Mouse (Mus musculus): Measurements from ENCODE around the gene Iscu. TPM values are rescaled to one million over a fixed set of nuclear protein-coding genes. Genes with fewer than 3 reads are reported as not detected.

Iscu gene
- polyA plus RNA-seq, 1 experiment from 2014 or later: 109 TPM

DNA sequence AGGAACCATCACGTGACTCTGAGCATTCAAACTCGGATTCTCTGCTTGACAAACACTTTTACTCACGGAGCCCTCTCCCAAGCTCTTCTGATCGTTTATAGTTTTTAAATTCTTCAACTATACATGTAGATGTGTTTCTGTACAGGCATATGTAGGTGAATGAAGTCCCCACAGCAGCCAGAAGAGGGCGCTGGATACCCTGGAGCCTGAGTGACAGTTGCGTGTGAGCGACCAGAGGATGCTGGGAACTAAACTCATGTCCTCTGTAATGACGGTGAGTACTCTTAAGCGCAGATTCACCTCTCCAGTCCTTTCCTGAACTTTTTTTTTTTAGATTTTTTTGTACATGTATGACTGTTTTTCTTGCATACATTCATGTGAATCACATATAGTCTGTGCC, 41.1 kb downstream of the Iscu start:
- H3K4me1 ChIP-seq (ENCODE audit: insufficient read depth): peaks cover 11% of the 10 kb centered on the region; the same call in 1 of the 2 replicates
- 18% methylated on average over 9 of the region's 9 CpGs for WGBS (ENCODE audit: insufficient replicate concordance)
- no peak overlapping the region for H3K9ac ChIP-seq (replicated peaks)
- H3K27me3 ChIP-seq (ENCODE audit: insufficient read depth, low read length): no peaks in the 10 kb centered on the region
- no peak for ATAC-seq
- H3K36me3 ChIP-seq (replicated peaks; ENCODE audit: insufficient read depth, low read length): no peaks in the 10 kb centered on the region
- DNase-seq: peak; percentile 45
- H3K9me3 ChIP-seq (ENCODE audit: low read length): no peaks in the 10 kb centered on the region
- no peak overlapping the region for H3K4me2 ChIP-seq (ENCODE audit: low read depth, low read length)
- H3K27ac ChIP-seq (ENCODE audit: low read depth): no peak overlapping the region
- TF ChIP-seq CTCF (IDR thresholded peaks at IDR 0.05; ENCODE audit: low read depth): peak; percentile 59; the same call in 1 of the 2 replicates
- no peak for TF ChIP-seq EP300 (IDR thresholded peaks at IDR 0.05; ENCODE audit: low read depth)
- H3K4me3 ChIP-seq (ENCODE audit: low read depth, low read length): no peak overlapping the region

DNA sequence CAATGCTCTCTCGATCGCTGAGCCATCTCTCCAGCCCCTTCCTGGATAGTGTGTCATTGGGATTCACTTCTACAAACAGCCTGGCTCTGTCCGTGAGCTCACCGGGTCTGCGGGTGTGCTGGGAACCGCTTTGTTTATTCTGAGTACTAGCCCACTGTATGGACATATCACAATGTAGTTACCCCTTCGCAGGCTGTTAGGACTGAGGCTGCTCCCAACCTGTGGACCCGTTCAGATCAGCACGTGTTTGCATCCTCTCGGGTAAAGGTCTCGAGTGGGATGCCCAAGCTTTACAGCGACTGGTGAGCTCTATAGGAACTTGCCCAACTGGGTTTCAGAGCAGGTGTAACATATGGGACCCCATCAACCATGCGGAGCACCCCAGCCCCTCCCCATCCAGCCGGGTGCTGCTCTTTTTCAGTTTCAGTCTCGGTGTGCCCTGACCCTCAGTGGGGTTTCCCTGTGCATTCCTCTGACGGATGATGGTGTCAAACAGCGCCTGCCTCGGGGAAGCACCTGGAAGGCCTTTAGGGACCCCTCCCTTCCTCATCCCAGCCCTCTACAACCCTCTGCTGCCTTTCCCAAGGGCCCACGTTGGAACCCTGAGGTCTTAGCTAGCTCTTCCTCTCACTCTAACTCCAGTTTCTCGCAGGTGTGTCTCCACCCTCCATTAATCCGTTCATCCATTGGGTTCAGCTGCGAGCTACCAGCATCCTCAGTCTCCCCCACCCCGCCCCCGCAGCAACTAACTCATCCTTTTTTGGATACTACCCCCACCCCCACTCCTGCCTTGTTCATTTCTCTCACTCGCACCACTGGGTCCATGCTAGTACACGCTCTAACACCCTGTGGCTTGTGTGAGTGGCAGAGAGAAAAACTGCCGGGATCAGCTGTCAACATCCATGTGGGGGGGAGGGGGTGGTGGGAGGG, 41.8 kb downstream of the Iscu start:
- DNase-seq: no peak
- no peak overlapping the region for H3K9ac ChIP-seq (replicated peaks)
- WGBS (ENCODE audit: insufficient replicate concordance): 33% methylated on average over 27 of the region's 27 CpGs
- no peak overlapping the region for H3K4me3 ChIP-seq (ENCODE audit: low read depth, low read length)
- no peaks in the 10 kb centered on the region for H3K9me3 ChIP-seq (ENCODE audit: low read length)
- H3K4me2 ChIP-seq (ENCODE audit: low read depth, low read length): no peak overlapping the region
- H3K4me1 ChIP-seq (ENCODE audit: insufficient read depth): peaks cover 11% of the 10 kb centered on the region; the same call in 1 of the 2 replicates
- no peak overlapping the region for H3K27ac ChIP-seq (ENCODE audit: low read depth)
- no peak for TF ChIP-seq CTCF (IDR thresholded peaks at IDR 0.05; ENCODE audit: low read depth)
- no peak for TF ChIP-seq EP300 (IDR thresholded peaks at IDR 0.05; ENCODE audit: low read depth)
- no peaks in the 10 kb centered on the region for H3K27me3 ChIP-seq (ENCODE audit: insufficient read depth, low read length)
- ATAC-seq: peak; percentile 15; the same call in 1 of the 2 replicates
- no peaks in the 10 kb centered on the region for H3K36me3 ChIP-seq (replicated peaks; ENCODE audit: insufficient read depth, low read length)

DNA sequence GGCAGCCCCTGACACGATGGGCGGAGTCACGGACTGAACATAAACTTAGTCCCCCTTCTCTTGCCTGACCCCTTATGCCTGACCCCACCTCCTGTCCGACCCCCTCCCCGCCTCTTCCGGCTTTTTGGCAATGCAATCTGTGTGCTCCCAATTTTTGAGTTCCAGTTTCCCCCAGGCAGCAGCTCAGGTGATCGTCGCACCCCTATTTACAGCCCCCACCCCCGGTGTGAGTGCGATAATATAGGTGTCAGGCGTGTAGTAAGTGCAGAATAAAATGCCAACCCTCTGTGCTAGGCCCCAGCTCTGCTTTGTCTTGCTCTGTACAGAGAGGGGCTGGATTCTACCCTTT, 42.5 kb downstream of the Iscu start:
- H3K27ac ChIP-seq (ENCODE audit: low read depth): no peak overlapping the region
- no peak overlapping the region for H3K4me2 ChIP-seq (ENCODE audit: low read depth, low read length)
- no peaks in the 10 kb centered on the region for H3K27me3 ChIP-seq (ENCODE audit: insufficient read depth, low read length)
- TF ChIP-seq CTCF (IDR thresholded peaks at IDR 0.05; ENCODE audit: low read depth) (no peak), EP300 (IDR thresholded peaks at IDR 0.05; ENCODE audit: low read depth) (no peak)
- no peak for DNase-seq
- WGBS (ENCODE audit: insufficient replicate concordance): 55% methylated on average over 11 of the region's 11 CpGs
- H3K4me1 ChIP-seq (ENCODE audit: insufficient read depth): peaks cover 8% of the 10 kb centered on the region; the same call in 1 of the 2 replicates
- no peaks in the 10 kb centered on the region for H3K36me3 ChIP-seq (replicated peaks; ENCODE audit: insufficient read depth, low read length)
- no peaks in the 10 kb centered on the region for H3K9me3 ChIP-seq (ENCODE audit: low read length)
- no peak for ATAC-seq
- no peak overlapping the region for H3K4me3 ChIP-seq (ENCODE audit: low read depth, low read length)
- no peak overlapping the region for H3K9ac ChIP-seq (replicated peaks)

- no peak overlapping the region for H3K27ac ChIP-seq (ENCODE audit: low read depth)
- peak; percentile 91 for DNase-seq
- H3K36me3 ChIP-seq (replicated peaks; ENCODE audit: insufficient read depth, low read length): no peaks in the 10 kb centered on the region
- H3K9ac ChIP-seq (replicated peaks): no peak overlapping the region
- H3K9me3 ChIP-seq (ENCODE audit: low read length): no peaks in the 10 kb centered on the region
- peaks cover 8% of the 10 kb centered on the region; the same call in 1 of the 2 replicates for H3K4me1 ChIP-seq (ENCODE audit: insufficient read depth)
- H3K27me3 ChIP-seq (ENCODE audit: insufficient read depth, low read length): no peaks in the 10 kb centered on the region
- 14% methylated on average over 15 of the region's 15 CpGs for WGBS (ENCODE audit: insufficient replicate concordance)
- no peak overlapping the region for H3K4me3 ChIP-seq (ENCODE audit: low read depth, low read length)
- peak; percentile 67 for ATAC-seq
- no peak overlapping the region for H3K4me2 ChIP-seq (ENCODE audit: low read depth, low read length)
- TF ChIP-seq CTCF (IDR thresholded peaks at IDR 0.05; ENCODE audit: low read depth) (peak; percentile 94), EP300 (IDR thresholded peaks at IDR 0.05; ENCODE audit: low read depth) (no peak)
These were observed 43.1 kb downstream of the Iscu start for GRCm38 (mm10) chr5:113815638-113816152.

GRCm38 (mm10) chr5:113818572-113818971, 46.0 kb downstream of the Iscu start:
- H3K27me3 ChIP-seq (ENCODE audit: insufficient read depth, low read length): no peaks in the 10 kb centered on the region
- H3K36me3 ChIP-seq (replicated peaks; ENCODE audit: insufficient read depth, low read length): no peaks in the 10 kb centered on the region
- no peak overlapping the region for H3K27ac ChIP-seq (ENCODE audit: low read depth)
- no peak for ATAC-seq
- no peak overlapping the region for H3K4me3 ChIP-seq (ENCODE audit: low read depth, low read length)
- H3K4me2 ChIP-seq (ENCODE audit: low read depth, low read length): no peak overlapping the region
- H3K9ac ChIP-seq (replicated peaks): no peak overlapping the region
- 79% methylated on average over 13 of the region's 14 CpGs for WGBS (ENCODE audit: insufficient replicate concordance)
- TF ChIP-seq EP300 (IDR thresholded peaks at IDR 0.05; ENCODE audit: low read depth) (no peak), CTCF (IDR thresholded peaks at IDR 0.05; ENCODE audit: low read depth) (no peak)
- H3K4me1 ChIP-seq (ENCODE audit: insufficient read depth): peaks cover 6% of the 10 kb centered on the region; the same call in 1 of the 2 replicates
- H3K9me3 ChIP-seq (ENCODE audit: low read length): no peaks in the 10 kb centered on the region
- DNase-seq: no peak

DNA sequence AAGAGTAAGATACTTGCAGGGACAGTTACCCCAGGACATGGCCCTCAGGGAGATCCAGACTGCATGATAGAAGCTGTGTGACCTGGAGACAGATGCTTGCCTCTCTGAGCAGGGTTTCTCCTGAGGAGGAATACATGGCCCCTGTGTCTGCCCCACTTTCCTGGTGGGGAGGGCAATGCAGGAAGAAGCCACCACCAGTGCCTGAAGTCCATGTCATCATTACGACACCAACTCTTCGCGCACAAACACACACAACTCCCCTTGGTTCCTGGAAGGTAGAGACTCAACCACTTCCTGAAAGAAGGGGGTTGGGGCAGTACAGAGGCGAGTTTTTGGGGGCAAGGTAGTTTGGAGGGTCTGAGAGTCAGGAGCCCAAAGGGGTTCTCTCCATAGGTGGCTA, 51.7 kb downstream of the Iscu start:
- no peaks in the 10 kb centered on the region for H3K27me3 ChIP-seq (ENCODE audit: insufficient read depth, low read length)
- H3K9ac ChIP-seq (replicated peaks): no peak overlapping the region
- H3K36me3 ChIP-seq (replicated peaks; ENCODE audit: insufficient read depth, low read length): no peaks in the 10 kb centered on the region
- peak overlapping the region; percentile 57; the same call in 1 of the 2 replicates for H3K27ac ChIP-seq (ENCODE audit: low read depth)
- no peak overlapping the region for H3K4me3 ChIP-seq (ENCODE audit: low read depth, low read length)
- no peaks in the 10 kb centered on the region for H3K9me3 ChIP-seq (ENCODE audit: low read length)
- WGBS (ENCODE audit: insufficient replicate concordance): 54% methylated on average over 4 of the region's 4 CpGs
- H3K4me1 ChIP-seq (ENCODE audit: insufficient read depth): 0 out of 2 replicates have a peak, but pooled peaks cover 5% of the 10 kb centered on the region
- TF ChIP-seq EP300 (IDR thresholded peaks at IDR 0.05; ENCODE audit: low read depth) (no peak), CTCF (IDR thresholded peaks at IDR 0.05; ENCODE audit: low read depth) (no peak)
- no peak overlapping the region; the same call in 1 of the 2 replicates for H3K4me2 ChIP-seq (ENCODE audit: low read depth, low read length)
- no peak for DNase-seq
- no peak for ATAC-seq

Data from liver, postnatal 0 days (tissue).